8 mouse cellular contexts compared by ENCODE assay signal in the genomic region with DNA sequence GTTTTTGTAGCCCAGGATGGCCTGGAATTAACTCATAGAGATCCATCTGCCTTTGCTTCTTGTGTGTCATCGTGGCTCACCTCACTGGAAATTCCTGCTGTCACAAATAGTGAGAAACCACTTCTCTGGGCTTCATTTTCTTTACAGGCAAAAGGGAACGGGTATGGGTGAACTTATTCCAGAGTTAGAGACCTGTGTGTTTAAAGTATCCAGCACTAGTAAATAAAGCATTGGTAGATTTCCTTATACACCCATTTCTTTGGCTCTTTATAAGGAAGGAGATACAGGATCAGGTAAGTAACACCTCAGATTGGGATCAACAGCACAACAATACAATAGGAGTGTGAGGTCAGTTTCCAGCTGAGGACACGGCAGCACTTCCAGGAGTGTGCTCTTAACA. TPM values are rescaled to one million over a fixed set of nuclear protein-coding genes. Genes with fewer than 3 reads are reported as not detected.
DNase-seq lines count a peak whose midpoint lies in the region; ATAC-seq lines count a peak whose summit lies in the region.

A gene (plus strand): TSS at position 301 of the 400 bp plus-strand sequence.

- peak within 1 kb of the TSS; percentile 79 for H3K4me2 ChIP-seq in kidney, embryonic 15.5 days
- peak within 1 kb of the TSS; percentile 76 for H3K4me2 ChIP-seq in midbrain, embryonic 16.5 days (ENCODE audit: low read length)

- peaks cover 21% of the 10 kb centered on the region for H3K36me3 ChIP-seq in kidney, embryonic 15.5 days
- no peaks in the 10 kb centered on the region for H3K36me3 ChIP-seq in midbrain, embryonic 16.5 days (ENCODE audit: control insufficient read depth, insufficient read depth, low read length)

- H3K9ac ChIP-seq in kidney, embryonic 15.5 days = peak within 1 kb of the TSS; percentile 58
- peak within 1 kb of the TSS; percentile 57 for H3K9ac ChIP-seq in midbrain, embryonic 16.5 days (ENCODE audit: low read depth, low read length)

- peaks cover 53% of the 10 kb centered on the region for H3K4me1 ChIP-seq in kidney, embryonic 15.5 days
- H3K4me1 ChIP-seq in midbrain, embryonic 16.5 days (ENCODE audit: control insufficient read depth, insufficient read depth, low read length) = no peaks in the 10 kb centered on the region

- no peaks in the 10 kb centered on the region for H3K9me3 ChIP-seq in kidney, embryonic 15.5 days (replicated peaks)
- H3K9me3 ChIP-seq in midbrain, embryonic 16.5 days (replicated peaks; ENCODE audit: control insufficient read depth, low read length, poor library complexity, severe bottlenecking) = no peaks in the 10 kb centered on the region

- DNase-seq in kidney, postnatal 36 days = no peak
- no peak for DNase-seq in adrenal gland, postnatal 14 days
- DNase-seq in gastrocnemius, postnatal 36 days = no peak
- no peak for DNase-seq in layer of hippocampus, postnatal 10 days (ENCODE audit: low spot score in 2 of 2)
- no peak for DNase-seq in right cerebral cortex, postnatal 36 days (ENCODE audit: low spot score in 2 of 2)
- no peak for DNase-seq in thymus, postnatal 10 days (ENCODE audit: low spot score in 2 of 2)

- peaks cover 21% of the 10 kb centered on the region for H3K27me3 ChIP-seq in kidney, embryonic 15.5 days
- H3K27me3 ChIP-seq in midbrain, embryonic 16.5 days (ENCODE audit: control insufficient read depth, insufficient read depth, low read depth, low read length) = peaks cover 27% of the 10 kb centered on the region

- 31% methylated on average over 3 of the region's 3 CpGs for WGBS in kidney, embryonic 15.5 days
- WGBS in midbrain, embryonic 16.5 days = 27% methylated on average over 3 of the region's 3 CpGs

- ATAC-seq in kidney, embryonic 15.5 days (replicated peaks; ENCODE audit: low FRiP score) = no peak
- no peak; the same call in 1 of the 2 replicates for ATAC-seq in midbrain, embryonic 16.5 days

- peak within 1 kb of the TSS; percentile 63 for H3K4me3 ChIP-seq in kidney, embryonic 15.5 days (replicated peaks)
- H3K4me3 ChIP-seq in midbrain, embryonic 16.5 days (ENCODE audit: low read depth, low read length) = peak within 1 kb of the TSS; percentile 42

- intact Hi-C loops in gastrocnemius, postnatal 36 days (cut with DNase I) = loop anchor here (10.0 kb wide), 1 partner anchor 267 kb away; a partner anchor contains a TSS

- peak within 1 kb of the TSS; percentile 92 for H3K27ac ChIP-seq in kidney, embryonic 15.5 days
- H3K27ac ChIP-seq in midbrain, embryonic 16.5 days (ENCODE audit: low read length) = no peak within 1 kb of the TSS; the same call in 1 of the 2 replicates

RNA-seq across cellular contexts. Expression of the gene that starts here (rescaled TPM):
- polyA plus RNA-seq in kidney, embryonic 15.5 days (2015; fragmentation: Nextera tagmentation; extraction: Ambion mirVana) = 131 and 135 TPM in 2 replicates
- 136 and 141 TPM in 2 replicates for total RNA-seq in adrenal gland, postnatal 14 days (2021)
- total RNA-seq in gastrocnemius, postnatal 36 days (2021) = 10 to 100 TPM; 31.8 to 39.4 TPM
- 10 to 100 TPM; 37.2 to 39.2 TPM for total RNA-seq in layer of hippocampus, postnatal 10 days (2021)
- 41.2 and 45.5 TPM in 2 replicates for polyA plus RNA-seq in midbrain, embryonic 16.5 days (2015; fragmentation: Nextera tagmentation; extraction: Ambion mirVana)
